Mouse (Mus musculus) limb, embryonic 11.5 days (tissue): ENCODE data around the gene Prkca. TPM values are rescaled to one million over a fixed set of nuclear protein-coding genes. Genes with fewer than 3 reads are reported as not detected.

ENCODE experiments used
- ATAC-seq: fragments of 200-750 bp; cut with Nextera tagmentation; 2 replicates; pipeline ENCODE4 v1.8.0; 2017; ENCODE audit warnings: low read depth; ENCODE audit not compliant: insufficient number of reproducible peaks, low FRiP score, low TSS enrichment
- DNase-seq: peaks from one replicate; pipeline ENCODE4 v3.0.0-alpha.2; 2015; ENCODE audit warnings: low spot score
- H3K27ac ChIP-seq: fragments of 300-500 bp; sonication (generic); replicated peaks from 2 replicates; pipeline ENCODE4 v1.5.1; 2014; ENCODE audit warnings: low read depth, mild to moderate bottlenecking, low read length
- H3K27me3 ChIP-seq: fragments of 300-500 bp; sonication (generic); 2 replicates; pipeline ENCODE4 v1.6.1; 2014; ENCODE audit warnings: mild to moderate bottlenecking, low read length, mixed read lengths; ENCODE audit not compliant: control insufficient read depth, insufficient read depth
- H3K36me3 ChIP-seq: fragments of 300-500 bp; sonication (generic); 2 replicates; pipeline ENCODE4 v1.6.1; 2014; ENCODE audit warnings: mild to moderate bottlenecking, low read length, moderate library complexity, mixed read lengths; ENCODE audit not compliant: control insufficient read depth, insufficient read depth
- H3K4me1 ChIP-seq: fragments of 300-500 bp; sonication (generic); 2 replicates; pipeline ENCODE4 v1.6.1; 2014; ENCODE audit warnings: low read length, mixed read lengths; ENCODE audit not compliant: control insufficient read depth, insufficient read depth
- H3K4me2 ChIP-seq: fragments of 300-500 bp; sonication (generic); 2 replicates; pipeline ENCODE4 v1.6.1; 2014; ENCODE audit warnings: low read depth, mild to moderate bottlenecking, moderate library complexity; ENCODE audit not compliant: severe bottlenecking
- H3K4me3 ChIP-seq: fragments of 300-500 bp; sonication (generic); 2 replicates; pipeline ENCODE4 v1.5.1; 2014; ENCODE audit warnings: low read depth, low read length
- H3K9ac ChIP-seq: fragments of 300-500 bp; sonication (generic); 2 replicates; pipeline ENCODE4 v1.6.1; 2014; ENCODE audit warnings: mild to moderate bottlenecking, low read length
- H3K9me3 ChIP-seq: fragments of 300-500 bp; sonication (generic); 2 replicates; pipeline ENCODE4 v1.6.1; 2016; ENCODE audit warnings: low read length; ENCODE audit not compliant: control insufficient read depth
- WGBS: fragments of 180-500 bp; shearing (Covaris S2); extraction: QIAGEN DNeasy Blood & Tissue Kit; methylation state at CpG from one replicate; pipeline ENCODE4 v1.1.7; 2014; 5-methylcytosine and 5-hydroxymethylcytosine counted together
- polyA plus RNA-seq: library from polyadenylated mRNA; unstranded; fragments of >200 nt; fragmentation: Nextera tagmentation; extraction: Ambion mirVana; gene quantifications from 2 replicates; pipeline ENCODE4 v1.2.1, GENCODE M21; 2014

The Prkca gene
- polyA plus RNA-seq, 1 experiment from 2014 or later = 6.3 TPM

DNA sequence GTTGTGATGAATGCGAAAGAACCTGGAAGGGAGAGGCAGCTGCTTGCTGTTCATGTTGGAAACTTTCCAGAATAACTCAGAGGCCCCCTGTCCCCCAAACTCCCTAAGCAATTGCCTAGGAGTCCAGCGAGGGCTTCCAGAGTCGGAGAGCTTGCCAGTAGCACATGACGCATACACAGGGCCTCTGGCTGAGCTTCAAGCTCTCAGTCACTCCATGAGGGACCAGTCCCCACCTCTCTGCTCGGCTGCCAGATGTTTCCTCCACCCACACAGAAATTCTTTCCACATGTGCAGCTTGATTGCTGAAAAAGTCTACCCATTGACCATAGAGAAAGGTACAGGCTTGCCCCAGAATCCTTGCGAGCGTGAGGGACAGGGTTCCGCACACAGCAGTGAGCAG is 128.3 kb downstream of the Prkca start:
- H3K36me3 ChIP-seq = no peaks in the 10 kb centered on the region
- H3K27ac ChIP-seq = peak overlapping the region; percentile 3; the same call in 1 of the 2 replicates
- no peaks in the 10 kb centered on the region for H3K9me3 ChIP-seq
- DNase-seq = peak; percentile 64
- WGBS = 37% methylated on average over 8 of the region's 8 CpGs
- no peak overlapping the region for H3K4me2 ChIP-seq
- H3K9ac ChIP-seq = no peak overlapping the region
- no peaks in the 10 kb centered on the region for H3K27me3 ChIP-seq
- peak; percentile 76; the same call in 1 of the 2 replicates for ATAC-seq
- no peak overlapping the region for H3K4me3 ChIP-seq
- H3K4me1 ChIP-seq = peaks cover 22% of the 10 kb centered on the region

DNA sequence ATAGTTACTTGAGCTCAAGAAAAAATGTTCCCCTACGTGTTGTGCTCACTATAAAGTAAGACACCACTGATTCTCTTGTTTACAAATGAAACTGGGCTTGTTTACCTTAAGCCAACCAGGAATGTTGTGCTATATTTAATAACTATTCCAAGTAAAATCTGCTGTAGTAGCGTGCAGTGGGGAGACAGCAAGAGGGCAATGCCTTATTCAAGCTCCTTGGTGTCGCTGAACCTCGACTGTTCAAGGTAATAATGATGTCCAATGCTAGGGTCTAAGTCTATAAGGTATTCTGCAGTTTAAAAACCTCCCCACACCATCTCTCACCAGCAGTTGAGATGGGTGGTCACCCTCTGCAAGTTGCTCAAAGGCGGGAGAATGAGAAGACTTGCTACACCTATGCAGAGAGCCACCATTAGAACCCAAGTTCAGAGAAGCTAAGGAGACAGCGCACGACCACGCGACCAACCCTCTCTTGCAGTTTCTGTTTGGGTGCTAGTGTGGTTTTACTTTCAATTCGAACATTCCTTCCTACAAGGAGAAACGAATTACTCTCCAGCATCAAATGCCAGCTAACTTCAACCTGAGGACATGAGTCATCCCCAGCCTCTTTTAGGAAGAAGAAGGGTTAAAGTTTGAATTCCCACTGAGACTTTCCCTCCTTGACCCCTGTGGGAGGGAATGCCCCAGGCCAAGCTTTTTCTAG is 129.1 kb downstream of the Prkca start:
- no peak overlapping the region for H3K27ac ChIP-seq
- DNase-seq (no peak), ATAC-seq (no peak)
- H3K4me1 ChIP-seq = peaks cover 22% of the 10 kb centered on the region
- no peak overlapping the region for H3K4me3 ChIP-seq
- H3K36me3 ChIP-seq = no peaks in the 10 kb centered on the region
- H3K27me3 ChIP-seq = no peaks in the 10 kb centered on the region
- 88% methylated on average over 11 of the region's 11 CpGs for WGBS
- H3K9me3 ChIP-seq = no peaks in the 10 kb centered on the region
- H3K9ac ChIP-seq = no peak overlapping the region
- no peak overlapping the region for H3K4me2 ChIP-seq

DNA sequence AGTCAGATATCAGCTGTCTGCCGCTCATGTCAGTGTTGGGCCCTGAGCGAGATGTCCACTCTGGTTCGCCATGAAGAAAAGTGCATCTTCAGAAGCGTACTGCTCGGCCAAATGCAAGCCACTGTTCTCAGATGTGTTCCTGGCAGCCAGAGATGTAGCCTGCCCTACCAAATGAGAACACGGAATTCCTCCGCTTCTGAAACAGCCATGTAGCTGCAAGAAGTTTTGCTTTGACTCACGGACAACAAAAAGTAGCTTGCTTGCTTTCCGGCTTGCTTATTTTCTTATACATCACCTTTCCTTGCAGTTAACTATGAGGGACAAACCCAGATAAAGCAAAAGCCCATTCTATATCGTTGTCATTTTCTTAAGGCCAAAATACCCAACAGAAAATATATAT is 129.9 kb downstream of the Prkca start:
- H3K27me3 ChIP-seq = no peaks in the 10 kb centered on the region
- H3K4me3 ChIP-seq = no peak overlapping the region
- ATAC-seq = no peak
- no peak overlapping the region for H3K4me2 ChIP-seq
- no peak overlapping the region for H3K9ac ChIP-seq
- H3K9me3 ChIP-seq = no peaks in the 10 kb centered on the region
- H3K4me1 ChIP-seq = peaks cover 22% of the 10 kb centered on the region
- no peak overlapping the region for H3K27ac ChIP-seq
- DNase-seq = no peak
- no peaks in the 10 kb centered on the region for H3K36me3 ChIP-seq
- 95% methylated on average over 10 of the region's 10 CpGs for WGBS

DNA sequence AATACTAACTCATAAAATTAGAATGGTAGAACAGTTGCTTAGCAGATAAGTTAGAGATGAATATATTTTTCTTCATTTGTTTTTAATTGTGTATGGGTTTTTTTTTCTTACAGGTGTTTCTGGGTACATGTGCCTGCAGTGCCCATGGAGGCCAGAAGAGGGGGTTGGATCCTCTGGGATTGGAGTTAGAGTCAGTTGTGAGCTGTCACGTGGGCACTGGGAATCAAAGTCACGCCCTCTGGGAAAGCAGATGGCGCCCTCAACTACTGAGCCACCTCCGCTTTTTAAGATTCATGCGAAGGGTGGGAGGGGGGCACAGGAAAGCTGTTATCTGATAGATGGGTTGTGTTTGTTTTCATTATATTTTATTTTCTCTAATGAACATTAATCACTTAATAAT is 131.1 kb downstream of the Prkca start:
- DNase-seq (no peak), ATAC-seq (no peak)
- Histone ChIP-seq H3K27ac (no peak overlapping the region), H3K4me2 (no peak overlapping the region), H3K9me3 (no peaks in the 10 kb centered on the region), H3K9ac (no peak overlapping the region), H3K4me1 (peaks cover 22% of the 10 kb centered on the region), H3K4me3 (no peak overlapping the region), H3K27me3 (no peaks in the 10 kb centered on the region), H3K36me3 (no peaks in the 10 kb centered on the region)
- 89% methylated on average over 5 of the region's 5 CpGs for WGBS

DNA sequence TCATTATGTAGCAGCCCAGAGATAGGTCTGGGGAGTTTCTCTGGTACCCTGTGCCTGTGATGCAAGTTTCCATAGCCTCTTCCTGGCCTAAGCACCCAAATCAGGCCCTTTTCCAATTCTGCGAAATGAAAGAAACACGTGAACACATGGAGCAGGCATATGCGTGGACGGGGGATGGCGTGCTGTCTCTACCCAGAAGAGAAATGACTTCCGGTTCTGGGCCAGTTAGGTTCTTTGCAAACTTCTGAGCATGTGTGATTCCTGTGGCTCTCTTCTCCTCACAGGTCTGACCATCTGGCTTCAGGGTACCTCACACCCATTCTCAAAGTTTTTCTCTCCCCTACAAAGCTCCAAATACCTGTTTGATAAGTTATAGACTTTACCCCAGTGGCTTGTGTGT is 131.7 kb downstream of the Prkca start:
- H3K4me1 ChIP-seq = peaks cover 22% of the 10 kb centered on the region
- no peaks in the 10 kb centered on the region for H3K9me3 ChIP-seq
- ATAC-seq (no peak), DNase-seq (no peak)
- no peak overlapping the region for H3K4me2 ChIP-seq
- no peaks in the 10 kb centered on the region for H3K36me3 ChIP-seq
- H3K27me3 ChIP-seq = no peaks in the 10 kb centered on the region
- 76% methylated on average over 6 of the region's 6 CpGs for whole genome bisulfite sequencing
- H3K9ac ChIP-seq = no peak overlapping the region
- no peak overlapping the region for H3K27ac ChIP-seq
- H3K4me3 ChIP-seq = no peak overlapping the region

DNA sequence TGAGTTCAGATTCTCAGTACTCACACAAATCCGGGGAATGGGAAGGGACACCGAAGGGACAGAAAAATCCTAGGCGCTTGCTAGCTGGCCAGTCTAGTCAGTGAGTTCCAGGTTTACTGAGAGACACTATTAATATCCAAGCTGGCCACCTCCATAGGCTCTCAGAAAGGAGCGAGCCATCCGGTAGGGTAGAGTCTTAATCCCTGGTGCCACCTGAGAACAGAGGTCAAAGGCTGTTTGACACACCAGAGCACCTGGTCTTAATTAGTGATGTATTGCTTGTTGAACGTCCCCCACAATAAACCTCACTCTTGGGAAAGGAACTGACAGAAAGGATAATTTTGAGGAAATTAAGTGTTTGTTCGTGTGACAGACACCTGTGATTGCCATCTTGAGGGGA is 133.0 kb downstream of the Prkca start:
- H3K4me2 ChIP-seq = no peak overlapping the region
- ATAC-seq (no peak), DNase-seq (peak; percentile 28)
- H3K36me3 ChIP-seq = no peaks in the 10 kb centered on the region
- H3K4me3 ChIP-seq = no peak overlapping the region
- no peak overlapping the region for H3K9ac ChIP-seq
- H3K9me3 ChIP-seq = no peaks in the 10 kb centered on the region
- no peaks in the 10 kb centered on the region for H3K27me3 ChIP-seq
- H3K4me1 ChIP-seq = peaks cover 22% of the 10 kb centered on the region
- H3K27ac ChIP-seq = no peak overlapping the region
- 47% methylated on average over 7 of the region's 7 CpGs for WGBS

DNA sequence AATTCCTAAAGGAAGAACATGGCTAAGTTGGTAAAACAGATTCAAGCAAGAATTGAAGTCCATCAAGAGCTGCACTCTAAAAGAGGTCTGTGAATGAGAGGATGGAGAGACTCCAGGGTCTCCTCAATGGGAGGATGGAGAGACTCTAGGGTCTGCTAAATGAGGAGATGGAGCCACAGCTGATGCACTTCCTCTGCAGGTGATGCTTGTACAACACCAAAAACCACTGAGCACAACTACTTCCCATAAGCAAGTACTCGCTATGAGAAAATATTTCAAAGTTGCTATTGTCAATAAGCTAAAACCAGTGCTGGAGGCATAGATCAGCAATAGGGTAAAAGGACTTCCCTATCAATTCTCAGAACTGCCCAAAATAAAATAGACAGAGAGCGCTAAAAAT is 137.1 kb downstream of the Prkca start:
- no peaks in the 10 kb centered on the region for H3K9me3 ChIP-seq
- no peak overlapping the region for H3K4me2 ChIP-seq
- no peak for ATAC-seq
- DNase-seq = no peak
- H3K9ac ChIP-seq = no peak overlapping the region
- peaks cover 10% of the 10 kb centered on the region for H3K4me1 ChIP-seq
- H3K4me3 ChIP-seq = no peak overlapping the region
- no peak overlapping the region for H3K27ac ChIP-seq
- WGBS = 97% methylated on average over 2 of the region's 2 CpGs
- H3K36me3 ChIP-seq = no peaks in the 10 kb centered on the region
- H3K27me3 ChIP-seq = no peaks in the 10 kb centered on the region

DNA sequence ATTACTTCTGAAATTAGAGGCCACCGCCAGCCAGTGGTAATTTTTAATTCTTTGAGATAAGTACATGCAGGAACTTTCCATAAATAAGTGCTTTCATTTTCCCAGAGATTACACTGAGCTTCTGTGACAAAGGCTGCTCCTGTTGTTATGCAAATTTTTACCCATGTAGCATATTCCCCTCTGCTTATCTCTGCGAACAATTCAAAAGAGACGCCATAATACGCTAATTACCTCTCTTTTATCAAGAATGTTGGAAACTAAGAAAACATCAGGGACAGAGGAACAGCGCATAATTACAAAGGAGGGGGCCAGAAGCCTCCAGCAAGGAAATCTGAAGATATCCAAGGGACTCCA is 138.9 kb downstream of the Prkca start:
- Histone ChIP-seq H3K9ac (no peak overlapping the region), H3K27ac (no peak overlapping the region), H3K4me2 (no peak overlapping the region), H3K27me3 (no peaks in the 10 kb centered on the region), H3K36me3 (no peaks in the 10 kb centered on the region), H3K9me3 (no peaks in the 10 kb centered on the region), H3K4me1 (no peaks in the 10 kb centered on the region), H3K4me3 (no peak overlapping the region)
- WGBS = 69% methylated on average over 5 of the region's 5 CpGs
- ATAC-seq = no peak
- no peak for DNase-seq
